Mouse (Mus musculus): Measurements from ENCODE around the gene Dis3l2. TPM values are rescaled to one million over a fixed set of nuclear protein-coding genes. Genes with fewer than 3 reads are reported as not detected.

Dis3l2 gene
- total RNA-seq (2022), result 10 to 100 TPM; 15.3 to 25.2 (median 19.6) TPM

DNA sequence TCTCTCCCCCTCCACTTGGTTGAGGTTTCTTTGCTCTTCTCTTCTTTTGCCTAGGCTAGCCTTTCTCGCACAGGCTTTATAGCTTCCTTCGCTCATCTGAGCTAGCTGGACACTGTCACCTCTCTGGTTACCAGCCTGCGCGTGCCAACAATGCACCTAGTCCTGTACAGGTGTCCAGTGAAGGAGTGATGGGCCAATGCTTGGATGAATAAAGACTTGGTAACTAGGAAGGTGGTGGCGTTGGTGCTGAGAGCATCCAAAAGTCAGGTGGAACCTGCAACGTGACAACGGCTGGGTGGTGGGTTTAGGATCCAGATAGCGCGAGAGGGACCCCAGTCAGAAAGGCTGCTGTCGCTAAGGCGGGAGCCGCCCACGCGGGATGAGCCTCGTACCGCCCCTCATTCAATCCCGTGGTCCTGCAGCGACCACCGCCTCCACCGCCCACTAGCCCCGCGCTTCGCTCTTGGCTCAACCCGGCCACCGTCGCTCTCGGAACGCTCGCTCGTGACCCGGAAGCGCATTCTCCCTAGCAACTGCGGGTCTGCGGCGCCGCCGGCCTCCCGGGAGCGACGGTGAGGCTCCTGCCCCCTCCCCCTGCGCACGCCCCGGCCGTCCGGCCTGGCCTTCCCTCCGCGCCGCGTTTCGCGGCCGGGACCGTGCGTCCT is at the start of gene Dis3l2:
Gene Dis3l2, plus strand, starts transcription at position 509 of the 665 bp plus-strand sequence.
- peak; percentile 75 for DNase-seq

DNA sequence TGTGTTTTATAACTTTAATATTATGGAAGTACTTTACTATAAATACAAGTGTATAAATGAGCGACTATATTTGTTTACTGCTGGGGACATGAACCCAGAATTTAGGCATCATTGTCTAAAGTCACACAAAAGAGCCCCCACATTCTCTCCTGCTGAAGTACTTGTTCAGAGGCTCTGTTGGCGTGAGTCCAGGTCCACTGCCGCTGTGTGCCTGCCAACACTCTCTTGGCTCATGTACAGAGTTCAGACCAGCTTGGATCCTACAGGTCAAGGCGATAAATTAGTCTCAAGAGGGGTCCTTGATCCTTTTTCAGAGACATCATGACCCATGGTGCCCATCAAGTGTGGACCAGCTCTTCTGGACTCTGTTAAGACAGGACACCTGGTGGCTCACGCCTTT is 46.5 kb upstream of the Dis3l2 start:
- DNase-seq, result no peak

- no peak for DNase-seq
These were observed 38.5 kb upstream of the Dis3l2 start for GRCm38 (mm10) chr1:86665091-86665490.

DNA sequence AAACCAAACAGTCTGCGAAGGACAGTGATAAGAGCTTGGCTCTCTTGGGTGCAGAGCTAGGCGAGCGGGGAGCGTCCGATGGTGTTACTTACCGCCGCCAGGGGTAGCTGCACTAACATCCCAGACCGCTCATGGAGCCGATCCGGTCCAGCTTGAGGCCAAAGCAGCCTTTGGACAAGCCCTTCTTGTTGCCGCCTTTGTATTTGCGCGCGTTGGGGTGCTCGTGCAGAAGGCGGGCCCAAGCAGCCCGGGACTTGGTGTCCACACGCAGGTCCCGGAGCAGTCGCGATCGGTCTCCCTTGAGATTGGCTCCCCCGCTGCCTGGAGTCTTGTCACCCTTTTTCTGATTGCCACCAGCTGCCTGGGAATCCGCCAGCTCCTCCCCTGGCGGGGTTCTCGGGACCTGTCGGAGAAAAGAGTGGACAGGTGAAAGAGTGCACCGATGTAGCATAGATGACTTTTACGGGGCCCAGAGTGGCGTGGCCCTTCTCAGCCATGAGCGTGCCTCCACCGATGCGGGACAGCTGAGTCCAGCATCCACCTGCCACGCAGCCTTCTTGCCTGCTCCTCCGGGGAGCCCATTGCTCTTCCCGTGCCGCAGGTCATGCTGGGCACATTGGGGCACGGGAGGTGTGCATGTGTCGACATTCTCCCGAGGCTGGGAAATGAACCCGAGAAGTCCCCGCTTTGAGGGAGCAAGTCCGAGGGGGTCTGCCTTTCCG is 33.9 kb upstream of the Dis3l2 start:
- DNase-seq, result peak; percentile 64

GRCm38 (mm10) chr1:86670279-86671038 is 33.1 kb upstream of the Dis3l2 start, which contains the start of gene Nppc:
Gene Nppc (minus strand): TSS chr1:86670571.
- DNase-seq, result peak; percentile 60

- no peak for DNase-seq
These were observed 29.2 kb upstream of the Dis3l2 start for GRCm38 (mm10) chr1:86674385-86674784.

DNA sequence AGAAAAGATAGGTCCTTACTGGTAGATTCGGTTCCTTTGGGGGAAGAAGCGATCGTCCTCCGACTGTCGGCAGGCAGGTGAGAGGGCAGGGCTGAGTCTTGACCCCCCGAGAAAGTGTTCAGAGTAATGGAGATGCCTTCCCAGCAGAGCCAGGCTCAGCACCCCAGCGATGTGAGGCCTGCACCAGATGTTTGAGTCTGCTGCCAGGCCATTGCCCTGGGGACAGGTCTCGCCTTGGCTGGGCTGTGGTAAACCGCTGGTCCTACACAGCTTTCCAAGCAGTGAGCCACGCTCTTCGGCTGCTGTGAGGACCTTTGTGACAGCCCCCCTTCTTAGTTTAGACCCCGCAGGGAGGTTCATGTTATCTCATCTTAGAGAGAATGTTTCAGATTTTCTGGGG is 28.5 kb upstream of the Dis3l2 start:
- DNase-seq, result no peak

DNA sequence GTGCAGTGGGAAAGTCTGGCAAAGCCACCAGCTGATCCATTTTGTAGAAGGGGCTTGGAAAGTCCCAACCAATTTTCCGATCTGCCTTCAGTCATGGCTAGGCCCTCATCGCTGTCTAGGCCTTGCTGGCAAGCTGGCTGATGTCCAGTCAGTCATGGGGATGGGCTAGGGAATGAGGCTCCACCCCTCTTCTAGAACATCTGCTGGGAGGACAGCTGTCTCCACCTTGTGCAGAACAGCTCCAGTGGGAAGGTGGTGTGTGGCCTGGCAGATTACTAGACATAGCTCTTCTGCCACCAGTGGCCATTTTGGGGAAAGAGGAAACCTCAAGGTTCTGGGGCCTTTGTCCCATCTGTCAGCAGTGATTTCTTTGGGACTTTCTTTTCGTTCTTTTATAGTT is 26.0 kb upstream of the Dis3l2 start:
- no peak for DNase-seq

GRCm38 (mm10) chr1:86678667-86679066 is 24.9 kb upstream of the Dis3l2 start:
- no peak for DNase-seq

- peak; percentile 37 for DNase-seq
These were observed 16.4 kb upstream of the Dis3l2 start for GRCm38 (mm10) chr1:86687236-86687635.

GRCm38 (mm10) chr1:86691027-86691426 is 12.6 kb upstream of the Dis3l2 start:
- DNase-seq, result no peak

DNA sequence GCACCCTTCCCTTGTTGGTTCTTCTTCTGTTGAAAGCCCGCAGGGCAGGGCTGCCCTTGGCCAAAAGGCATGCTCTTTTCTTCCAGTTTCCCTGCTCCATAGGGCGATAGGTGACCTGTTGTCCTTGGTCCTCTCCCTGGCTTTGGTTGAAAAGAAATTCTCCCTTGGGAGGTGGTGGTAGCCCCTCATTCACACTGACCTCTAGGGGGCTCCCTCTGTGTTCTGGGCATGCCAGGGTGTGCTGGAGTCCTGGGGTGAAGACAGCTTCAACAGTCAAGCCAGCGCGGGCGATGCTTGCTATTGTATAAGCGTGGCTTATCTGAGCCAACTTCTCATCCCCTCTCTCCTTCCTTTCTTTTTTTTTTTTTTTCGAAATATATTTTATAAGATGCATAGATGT is 6.7 kb upstream of the Dis3l2 start:
- DNase-seq, result no peak

DNA sequence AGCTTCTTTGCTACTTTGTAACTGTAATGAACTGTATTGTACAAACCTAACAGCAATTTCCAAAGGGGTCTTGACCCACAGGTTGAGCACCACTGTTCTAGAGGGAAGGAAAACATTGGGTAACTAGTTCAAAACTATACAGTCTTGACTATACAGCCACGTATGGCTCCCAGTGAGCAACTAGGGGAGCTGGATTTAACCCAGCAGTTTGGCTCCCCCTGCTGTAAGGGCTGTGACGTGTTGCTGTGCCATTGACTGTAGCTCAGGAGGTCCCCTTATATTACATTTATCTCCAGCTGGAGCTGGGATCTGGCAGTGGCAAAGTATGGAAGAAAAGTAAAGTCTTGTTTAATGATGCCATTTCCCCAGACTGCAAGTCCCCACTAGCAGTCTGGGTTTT is 4.9 kb upstream of the Dis3l2 start:
- DNase-seq, result no peak

GRCm38 (mm10) chr1:86699346-86700136 is 4.1 kb upstream of the Dis3l2 start:
- DNase-seq, result no peak

- no peak for DNase-seq
These were observed 3.2 kb upstream of the Dis3l2 start for GRCm38 (mm10) chr1:86700367-86700766.

GRCm38 (mm10) chr1:86703965-86704326 is 338 bp downstream of the Dis3l2 start:
- no peak for DNase-seq

DNA sequence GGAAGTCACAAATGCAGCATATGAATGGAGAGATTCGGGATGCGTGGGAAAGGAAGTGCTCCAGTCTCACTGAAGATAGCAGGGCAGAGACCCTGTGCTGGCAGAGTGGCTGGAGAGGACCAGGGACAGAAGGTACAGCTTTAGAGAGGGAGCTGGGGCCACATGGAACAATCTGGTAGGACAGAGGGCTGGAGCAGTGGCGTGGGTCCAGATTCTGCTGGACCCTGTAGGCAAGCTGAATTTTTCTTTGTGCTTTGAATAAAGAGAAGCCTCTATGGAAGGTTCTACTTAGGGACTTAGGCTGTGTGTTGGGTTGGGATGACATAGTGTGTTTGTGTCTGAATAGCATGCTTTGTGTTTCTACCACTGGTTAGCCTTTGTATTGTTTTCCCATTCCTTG is 1.9 kb downstream of the Dis3l2 start:
- DNase-seq, result no peak

GRCm38 (mm10) chr1:86709546-86709945 is 5.9 kb downstream of the Dis3l2 start:
- no peak for DNase-seq

- DNase-seq, result no peak
These were observed 8.4 kb downstream of the Dis3l2 start for GRCm38 (mm10) chr1:86712045-86712444.

DNA sequence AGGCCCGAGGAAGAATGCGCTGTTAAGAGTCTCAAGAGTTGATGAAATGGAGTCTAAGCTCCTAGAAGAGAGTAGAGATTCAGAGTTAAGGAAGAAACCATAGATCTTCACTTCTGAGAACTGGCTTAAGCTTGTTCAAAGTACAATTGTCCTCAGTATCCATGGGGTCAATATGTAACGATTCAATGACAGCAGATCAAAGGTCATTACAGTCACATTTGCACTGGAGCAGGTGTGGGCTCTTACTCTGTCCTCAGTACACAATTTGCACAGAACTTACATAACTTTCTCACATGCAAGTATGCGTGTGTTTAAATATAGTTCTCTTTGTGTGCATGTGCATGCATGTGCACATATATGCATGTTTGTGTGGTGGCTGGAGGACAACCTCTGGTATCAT is 9.4 kb downstream of the Dis3l2 start:
- no peak for DNase-seq

GRCm38 (mm10) chr1:86718190-86718589 is 14.6 kb downstream of the Dis3l2 start:
- DNase-seq, result no peak

DNA sequence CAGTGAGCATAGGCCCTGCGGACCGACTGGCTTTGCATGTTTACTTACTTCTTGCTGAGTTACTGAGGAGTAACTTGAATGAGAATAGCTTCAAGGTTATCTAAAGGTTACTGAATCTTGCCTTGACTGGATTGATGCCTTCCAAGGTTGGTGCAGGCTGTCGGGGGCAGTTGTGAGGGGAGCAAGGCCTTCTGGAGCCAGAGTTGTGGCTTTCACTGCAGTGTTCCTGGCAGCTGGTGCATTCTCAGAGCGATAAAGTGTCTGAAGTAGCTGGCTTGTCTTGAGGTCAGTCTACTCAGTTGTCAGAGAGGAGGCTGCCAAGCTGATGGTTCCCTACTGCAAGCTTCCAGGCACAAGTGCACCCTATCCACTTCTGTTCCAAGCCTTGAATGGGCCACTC is 15.8 kb downstream of the Dis3l2 start:
- peak; percentile 69 for DNase-seq
